Mouse (Mus musculus) neural tube, postnatal 0 days (tissue): Measurements from ENCODE around the gene Faf1. TPM values are rescaled to one million over a fixed set of nuclear protein-coding genes. Genes with fewer than 3 reads are reported as not detected.

Experiments used
- polyA plus RNA-seq: library from polyadenylated mRNA; unstranded; fragments of >200 nt; fragmentation: Nextera tagmentation; extraction: Ambion mirVana; gene quantifications from 2 replicates; pipeline ENCODE4 v1.2.1, GENCODE M21; 2015

Faf1 gene
- 30.8 and 33.1 TPM in 2 replicates for polyA plus RNA-seq

GRCm38 (mm10) chr4:109676218-109677215 is at the start of gene Faf1:
Gene Faf1, plus strand, starts transcription at chr4:109676588.

GRCm38 (mm10) chr4:109666461-109667269 is 9.7 kb upstream of the Faf1 start, which contains the start of gene Cdkn2c:
Gene Cdkn2c, minus strand, starts transcription at chr4:109667189.

GRCm38 (mm10) chr4:109977148-109978067 is 301.0 kb downstream of the Faf1 start, which contains the start of gene Dmrta2:
Gene Dmrta2, plus strand, starts transcription at chr4:109978053.

Other genes with a start within 250 kb of the Faf1 start
- 88.4 and 111 TPM in 2 replicates for gene Rnf11, start 191.9 kb upstream of the Faf1 start, polyA plus RNA-seq
- gene 4930522H14Rik, start 145.3 kb upstream of the Faf1 start, polyA plus RNA-seq: not detected in 2 replicates
- gene Cdkn2c, start 9.4 kb upstream of the Faf1 start, polyA plus RNA-seq: 5.3 and 5.7 TPM in 2 replicates